Mouse (Mus musculus) monocyte, adult 5-6 weeks (primary cell): ENCODE data around the gene Smad3. TPM values are rescaled to one million over a fixed set of nuclear protein-coding genes. Genes with fewer than 3 reads are reported as not detected.

Source experiments
- total RNA-seq: library from RNA; stranded (forward); fragments of 200-1000, 200-491, 200-594 nt; gene quantifications from 3 replicates; pipeline ENCODE4 v1.2.3, GENCODE M21; 2017

Smad3 gene
- total RNA-seq, 1 experiment from 2014 or later: 52.0 TPM

Other genes starting within 250 kb of the Smad3 start
- gene Iqch, start 155.5 kb downstream of the Smad3 start, total RNA-seq: not detected in 3 replicates
- gene Aagab, start 155.3 kb downstream of the Smad3 start, total RNA-seq: 37.0 to 57.3 TPM (median 48.3 TPM) in 3 replicates